Mouse (Mus musculus) embryonic facial prominence, embryonic 14.5 days (tissue): Measurements from ENCODE around the gene Xrn1. TPM values are rescaled to one million over a fixed set of nuclear protein-coding genes. Genes with fewer than 3 reads are reported as not detected.
"Not testable (repeated sequence)": the region's sequence is repeated elsewhere in the genome, so short reads cannot be mapped to it uniquely, and the experiment has no call there.

Source experiments
- ATAC-seq: fragments of 200-750 bp; cut with Nextera tagmentation; 2 replicates; pipeline ENCODE4 v1.8.0; 2017; ENCODE audit warnings: low read depth, moderate number of reproducible peaks, moderate TSS enrichment
- DNase-seq: peaks from one replicate; pipeline ENCODE4 v3.0.0-alpha.2; 2015; ENCODE audit warnings: low spot score
- H3K27ac ChIP-seq: fragments of 300-500 bp; sonication (generic); replicated peaks from 2 replicates; pipeline ENCODE4 v1.5.1; 2014; ENCODE audit warnings: low read depth, mild to moderate bottlenecking, low read length, moderate library complexity
- H3K27me3 ChIP-seq: fragments of 300-500 bp; sonication (generic); replicated peaks from 2 replicates; pipeline ENCODE4 v1.6.1; 2014; ENCODE audit warnings: low read length; ENCODE audit not compliant: control insufficient read depth, insufficient read depth
- H3K36me3 ChIP-seq: fragments of 300-500 bp; sonication (generic); 2 replicates; pipeline ENCODE4 v1.6.1; 2014; ENCODE audit warnings: low read length, mixed read lengths; ENCODE audit not compliant: control insufficient read depth, insufficient read depth
- H3K4me1 ChIP-seq: fragments of 300-500 bp; sonication (generic); 2 replicates; pipeline ENCODE4 v1.6.1; 2014; ENCODE audit warnings: antibody characterized with exemption, low read length; ENCODE audit not compliant: control insufficient read depth, insufficient read depth
- H3K4me2 ChIP-seq: fragments of 300-500 bp; sonication (generic); 2 replicates; pipeline ENCODE4 v1.6.1; 2014; ENCODE audit warnings: low read depth, mild to moderate bottlenecking, low read length, moderate library complexity, mixed read lengths
- H3K4me3 ChIP-seq: fragments of 300-500 bp; sonication (generic); 2 replicates; pipeline ENCODE4 v1.5.1; 2014; ENCODE audit warnings: low read depth, mild to moderate bottlenecking, low read length
- H3K9ac ChIP-seq: fragments of 300-500 bp; sonication (generic); 2 replicates; pipeline ENCODE4 v1.6.1; 2014; ENCODE audit warnings: low read depth, mild to moderate bottlenecking, low read length, moderate library complexity, mixed read lengths
- H3K9me3 ChIP-seq: fragments of 300-500 bp; sonication (generic); 2 replicates; pipeline ENCODE4 v1.6.1; 2016; ENCODE audit warnings: low read length; ENCODE audit not compliant: control insufficient read depth
- WGBS: fragments of 180-500 bp; shearing (Covaris S2); extraction: QIAGEN DNeasy Blood & Tissue Kit; methylation state at CpG from one replicate; pipeline ENCODE4 v1.1.7; 2014; 5-methylcytosine and 5-hydroxymethylcytosine counted together
- polyA plus RNA-seq: library from polyadenylated mRNA; unstranded; fragments of >200 nt; fragmentation: Nextera tagmentation; extraction: Ambion mirVana; gene quantifications from 2 replicates; pipeline ENCODE4 v1.2.1, GENCODE M21; 2014

Xrn1 gene
- polyA plus RNA-seq, 1 experiment from 2014 or later: 15.1 TPM

DNA sequence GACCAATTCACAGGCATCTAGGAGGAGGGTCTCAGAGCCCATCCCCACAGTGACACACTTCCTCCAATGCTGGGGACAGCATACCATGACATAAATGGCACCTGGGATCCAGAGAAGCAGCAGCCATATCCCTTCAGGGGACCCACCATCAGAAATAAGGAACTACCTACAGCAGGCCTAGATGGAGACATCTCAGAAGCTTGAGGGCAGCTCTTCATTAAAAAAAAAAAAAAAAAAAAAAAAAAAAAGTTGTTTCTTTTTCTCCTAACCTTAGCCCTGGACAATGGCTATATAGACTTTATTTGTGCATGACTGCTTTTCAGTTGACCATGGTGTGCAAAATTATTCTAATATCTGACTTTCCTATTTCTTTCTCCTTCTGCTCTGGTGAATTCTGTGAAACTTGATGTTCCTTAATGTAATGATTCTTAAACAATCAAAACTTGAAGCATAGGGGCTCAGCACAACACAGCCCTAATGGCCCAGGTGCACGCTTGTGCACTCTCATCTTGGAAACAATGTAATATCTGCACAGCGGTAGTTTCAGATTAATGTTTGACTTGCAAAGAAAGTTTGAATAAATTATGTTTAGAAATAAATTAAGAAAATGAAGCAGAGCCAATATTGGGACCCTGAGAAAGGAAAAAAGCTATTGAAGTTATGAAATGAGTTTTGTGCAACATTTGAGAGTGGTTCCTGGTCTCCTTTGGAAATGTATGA lies 108.7 kb downstream of the Xrn1 start:
- no peak for ATAC-seq
- Histone ChIP-seq H3K4me1 (no peaks in the 10 kb centered on the region), H3K4me3 (no peak overlapping the region), H3K27me3 (no peaks in the 10 kb centered on the region), H3K36me3 (peaks cover 8% of the 10 kb centered on the region), H3K27ac (no peak overlapping the region), H3K9ac (no peak overlapping the region), H3K9me3 (peaks cover 3% of the 10 kb centered on the region; the same call in 1 of the 2 replicates), H3K4me2 (no peak overlapping the region)
- 87% methylated on average over 2 of the region's 2 CpGs for WGBS
- no peak for DNase-seq

DNA sequence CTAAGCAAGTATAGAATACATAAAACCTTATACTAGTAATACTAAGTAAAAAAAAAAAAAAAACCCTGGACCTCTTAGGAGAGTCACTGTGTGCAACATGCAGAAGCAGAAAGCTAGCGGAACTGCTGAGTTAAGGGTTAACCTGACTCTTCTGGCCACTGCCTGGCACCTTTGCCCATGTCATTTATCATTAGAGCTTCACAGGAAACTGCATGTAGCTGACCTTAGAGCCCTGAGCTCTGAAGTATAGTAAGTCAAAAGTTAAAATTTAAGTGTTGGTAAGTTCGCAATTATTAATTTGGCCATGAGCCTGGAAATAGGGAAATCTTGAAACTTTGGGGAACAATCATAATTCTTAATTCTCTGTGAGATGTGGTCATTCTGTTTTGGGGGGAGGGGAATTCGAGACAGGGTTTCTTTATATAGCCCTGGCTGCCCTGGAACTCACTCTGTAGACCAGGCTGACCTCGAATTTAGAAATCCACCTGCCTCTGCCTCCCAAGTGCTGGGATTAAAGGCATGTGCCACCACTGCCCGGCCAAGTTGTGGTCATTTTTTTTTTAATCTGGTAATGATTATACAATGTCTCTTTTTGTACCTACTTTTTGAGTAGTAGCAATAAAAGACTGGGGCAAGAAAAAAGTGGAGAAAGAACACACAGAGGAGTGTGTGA lies 109.4 kb downstream of the Xrn1 start:
- no peak overlapping the region for H3K27ac ChIP-seq
- WGBS: 80% methylated on average over 5 of the region's 5 CpGs
- DNase-seq: no peak
- no peaks in the 10 kb centered on the region for H3K27me3 ChIP-seq
- H3K9me3 ChIP-seq: no peaks in the 10 kb centered on the region
- no peaks in the 10 kb centered on the region for H3K4me1 ChIP-seq
- peaks cover under 1% of the 10 kb centered on the region; the same call in 1 of the 2 replicates for H3K36me3 ChIP-seq
- no peak overlapping the region for H3K4me2 ChIP-seq
- ATAC-seq: no peak
- no peak overlapping the region for H3K4me3 ChIP-seq
- H3K9ac ChIP-seq: no peak overlapping the region

DNA sequence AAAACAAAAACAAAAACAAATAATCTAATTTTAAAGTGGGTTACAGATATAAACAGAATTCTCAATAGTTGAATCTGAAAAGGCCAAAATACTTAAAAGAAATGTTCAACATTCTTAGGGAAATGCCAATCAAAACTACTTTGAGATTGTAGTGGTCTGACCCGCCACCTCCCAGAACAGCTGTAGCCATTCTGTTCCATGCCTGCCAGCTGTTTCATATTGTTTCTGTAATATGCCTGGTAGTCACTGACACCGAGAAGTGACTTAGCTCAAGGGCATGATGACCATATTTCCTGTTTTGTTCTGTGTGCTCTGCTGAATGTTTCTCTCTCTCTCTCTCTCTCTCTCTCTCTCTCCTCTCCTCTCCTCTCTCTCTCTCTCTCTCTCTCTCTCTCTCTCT lies 112.9 kb downstream of the Xrn1 start:
- ATAC-seq: no peak
- no peaks in the 10 kb centered on the region for H3K36me3 ChIP-seq
- no peak overlapping the region for H3K27ac ChIP-seq
- H3K4me1 ChIP-seq: no peaks in the 10 kb centered on the region
- H3K4me2 ChIP-seq: no peak overlapping the region
- 31% methylated on average over 2 of the region's 2 CpGs for whole genome bisulfite sequencing
- H3K27me3 ChIP-seq: no peaks in the 10 kb centered on the region
- no peak overlapping the region for H3K4me3 ChIP-seq
- H3K9me3 ChIP-seq: peaks cover 8% of the 10 kb centered on the region; the same call in 1 of the 2 replicates
- no peak overlapping the region for H3K9ac ChIP-seq
- DNase-seq: peak; percentile 36

DNA sequence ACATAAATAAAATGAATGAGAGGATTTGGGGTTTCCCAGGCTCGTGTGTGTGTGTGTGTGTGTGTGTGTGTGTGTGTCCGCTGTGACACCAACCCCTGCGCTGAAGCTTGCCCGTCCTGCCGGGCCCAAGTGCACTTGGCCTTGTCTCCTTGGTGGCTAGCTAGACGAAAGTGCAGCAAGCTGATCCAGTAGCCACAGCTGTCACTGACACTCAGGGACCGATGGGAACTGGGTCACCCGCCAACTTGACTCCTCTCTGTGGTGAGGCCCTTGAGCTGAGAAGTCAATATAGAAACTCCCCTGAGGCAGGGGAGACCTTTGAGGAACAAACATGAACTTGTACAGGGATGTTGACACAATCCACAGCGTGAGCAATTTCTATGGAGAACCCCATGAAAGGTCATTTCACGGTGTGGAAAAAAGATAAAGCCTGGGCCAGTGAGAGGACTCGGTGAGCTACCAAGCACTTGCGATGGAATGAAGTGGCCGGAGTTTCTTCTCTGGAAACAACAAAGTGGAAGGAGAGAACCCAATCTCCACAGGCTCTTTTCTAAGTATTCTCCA lies 124.3 kb downstream of the Xrn1 start:
- no peak for ATAC-seq
- Histone ChIP-seq H3K9me3 (no peaks in the 10 kb centered on the region), H3K27ac (no peak overlapping the region), H3K4me3 (no peak overlapping the region), H3K4me1 (no peaks in the 10 kb centered on the region), H3K9ac (no peak overlapping the region), H3K27me3 (no peaks in the 10 kb centered on the region), H3K36me3 (no peaks in the 10 kb centered on the region), H3K4me2 (no peak overlapping the region)
- 88% methylated on average over 13 of the region's 13 CpGs for WGBS
- DNase-seq: peak; percentile 10

DNA sequence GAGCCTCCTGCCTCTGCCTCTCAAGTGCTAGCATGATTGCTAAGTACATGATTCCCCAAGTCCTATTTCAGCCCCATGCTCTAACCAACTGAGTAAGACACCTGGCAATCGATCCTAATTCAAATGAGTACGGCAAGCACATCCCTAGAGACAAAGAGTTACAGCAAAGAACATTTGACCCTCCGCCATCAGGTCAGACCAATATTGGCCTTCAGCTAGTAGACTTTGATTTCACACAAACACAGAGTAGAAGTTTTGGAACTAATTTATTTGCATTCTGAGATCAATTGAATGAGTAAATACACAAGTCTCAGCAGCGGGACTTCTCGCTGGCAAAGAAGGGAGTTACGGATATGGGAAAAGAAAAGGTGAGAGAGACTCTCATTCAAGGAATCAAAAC lies 130.7 kb downstream of the Xrn1 start:
- Histone ChIP-seq H3K9me3 (no peaks in the 10 kb centered on the region), H3K4me3 (no peak overlapping the region), H3K4me2 (no peak overlapping the region), H3K4me1 (no peaks in the 10 kb centered on the region), H3K27me3 (no peaks in the 10 kb centered on the region), H3K36me3 (no peaks in the 10 kb centered on the region), H3K27ac (no peak overlapping the region), H3K9ac (no peak overlapping the region)
- WGBS: 85% methylated on average over 6 of the region's 6 CpGs
- ATAC-seq (no peak), DNase-seq (no peak)

DNA sequence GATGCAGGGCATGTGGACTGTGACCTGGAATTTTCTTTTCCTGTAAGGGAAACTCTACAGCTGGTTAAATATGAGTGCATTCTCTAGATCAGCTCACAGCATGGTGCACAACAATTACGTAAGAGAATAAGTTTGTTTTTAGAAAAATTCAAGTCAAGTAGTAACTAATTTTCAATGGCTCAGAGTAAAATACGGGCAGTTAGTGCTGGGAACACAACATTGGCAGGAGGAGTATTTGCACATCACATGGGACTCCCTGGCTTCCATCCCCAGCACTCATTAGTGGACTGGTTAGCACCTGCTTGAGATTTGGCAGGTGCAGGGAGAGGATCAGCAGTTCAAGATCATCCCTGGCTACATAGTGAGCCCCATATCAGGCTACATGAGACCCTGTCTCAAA lies 133.1 kb downstream of the Xrn1 start:
- no peak for ATAC-seq
- no peaks in the 10 kb centered on the region for H3K4me1 ChIP-seq
- H3K27me3 ChIP-seq: no peaks in the 10 kb centered on the region
- no peak overlapping the region for H3K9ac ChIP-seq
- H3K9me3 ChIP-seq: no peaks in the 10 kb centered on the region
- H3K4me3 ChIP-seq: no peak overlapping the region
- H3K36me3 ChIP-seq: no peaks in the 10 kb centered on the region
- 81% methylated on average over 2 of the region's 2 CpGs for WGBS
- H3K27ac ChIP-seq: no peak overlapping the region
- no peak for DNase-seq
- H3K4me2 ChIP-seq: no peak overlapping the region

DNA sequence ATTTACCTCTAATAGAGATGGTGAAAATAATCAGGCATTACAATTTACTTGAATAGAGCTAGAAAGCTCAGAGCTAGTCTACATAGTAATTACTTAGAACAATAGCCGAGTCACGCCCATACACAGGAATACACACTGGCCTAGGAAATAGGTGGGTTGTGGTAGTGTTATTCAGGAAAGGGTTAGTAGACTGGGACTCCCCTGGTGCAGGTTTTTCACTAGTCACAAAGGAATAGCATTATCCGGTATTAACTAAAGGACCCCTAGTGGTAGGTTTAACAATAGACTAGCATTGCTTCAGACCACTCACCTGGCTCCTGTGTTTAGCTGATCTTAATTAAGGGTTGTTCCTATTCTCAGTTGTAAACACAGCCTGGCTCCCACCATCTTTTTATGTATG lies 133.9 kb downstream of the Xrn1 start:
- not testable (repeated sequence) for H3K27ac ChIP-seq, ATAC-seq, H3K4me3 ChIP-seq, H3K9me3 ChIP-seq, H3K9ac ChIP-seq, H3K4me1 ChIP-seq, H3K36me3 ChIP-seq, H3K27me3 ChIP-seq, DNase-seq, H3K4me2 ChIP-seq
- WGBS: 80% methylated on average over 3 of the region's 3 CpGs

DNA sequence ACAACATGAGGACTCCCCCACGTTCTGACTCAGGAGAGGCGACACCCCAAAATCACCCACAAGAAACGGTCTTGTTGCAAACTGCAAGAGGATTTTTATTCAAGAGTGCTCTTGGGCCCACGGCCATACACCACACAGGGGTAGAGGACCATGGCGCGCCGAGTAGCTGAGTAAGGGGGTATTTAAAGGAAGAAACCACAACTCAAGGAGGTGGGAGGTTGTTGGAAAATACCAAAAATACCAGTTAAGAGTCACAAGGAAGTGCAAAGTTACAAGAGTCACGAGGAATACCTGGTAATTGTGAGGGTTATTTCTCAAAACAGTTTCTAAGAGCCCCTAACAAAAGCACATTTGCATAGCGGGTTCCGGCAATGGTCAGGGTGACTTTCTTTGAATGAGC lies 138.1 kb downstream of the Xrn1 start:
- not testable (repeated sequence) for H3K9ac ChIP-seq, H3K4me1 ChIP-seq, H3K36me3 ChIP-seq, ATAC-seq, H3K4me3 ChIP-seq, H3K4me2 ChIP-seq, DNase-seq, H3K27ac ChIP-seq, H3K27me3 ChIP-seq
- WGBS: 91% methylated on average over 9 of the region's 10 CpGs
- H3K9me3 ChIP-seq: peaks cover 12% of the 10 kb centered on the region
